Mouse (Mus musculus): ENCODE measurements around the gene Eif4a2.
A peak's percentile ranks its signal among the peaks of the same experiment; 100 is the strongest.
"Not testable (repeated sequence)": the region's sequence is repeated elsewhere in the genome, so short reads cannot be mapped to it uniquely, and the experiment has no call there.

The Eif4a2 gene

DNA sequence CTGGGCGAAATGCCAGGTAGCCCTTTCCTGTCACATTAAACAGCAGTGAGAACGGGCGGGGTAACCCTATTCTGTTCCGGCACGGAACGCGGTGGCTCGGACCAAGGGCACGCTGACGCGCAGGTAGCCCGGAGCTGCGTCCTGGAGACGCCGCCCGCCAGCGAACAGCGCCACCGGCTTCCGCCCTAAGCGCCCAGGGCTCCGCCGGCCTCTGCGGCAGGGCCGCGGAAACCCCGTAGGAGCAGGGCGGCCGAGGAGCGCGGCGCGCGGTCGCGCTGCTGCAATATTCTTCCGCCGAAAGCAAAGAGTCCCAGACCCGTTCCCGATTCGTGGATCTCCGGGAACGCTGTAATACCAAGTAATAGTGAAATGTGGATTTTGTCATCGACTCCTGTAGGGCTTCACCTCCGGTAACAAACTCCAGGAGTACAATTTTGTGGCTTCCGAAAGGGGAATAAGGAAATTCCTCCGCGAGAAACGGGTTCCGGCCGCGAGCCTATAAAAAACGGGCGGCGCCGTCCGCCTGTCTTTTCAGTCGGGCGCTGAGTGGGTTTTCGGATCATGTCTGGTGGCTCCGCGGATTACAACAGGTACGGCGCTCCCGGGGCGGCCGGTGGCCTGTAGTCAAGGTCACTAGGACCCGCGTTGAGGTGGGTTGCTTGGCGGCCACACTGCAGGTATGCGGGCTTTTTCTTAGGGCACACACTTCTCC is at the start of gene Eif4a2:
Gene Eif4a2, plus strand, starts transcription at position 214 of the 712 bp plus-strand sequence.
- H3K9me3 ChIP-seq (ENCODE audit: low read length) = no peaks in the 10 kb centered on the region
- H3K27me3 ChIP-seq (ENCODE audit: insufficient read depth, low read length) = no peaks in the 10 kb centered on the region
- peak within 1 kb of the TSS; percentile 100 for H3K4me3 ChIP-seq (replicated peaks; ENCODE audit: low read length)
- H3K36me3 ChIP-seq (ENCODE audit: insufficient read depth, low read length) = peaks cover 48% of the 10 kb centered on the region
- H3K4me1 ChIP-seq (replicated peaks; ENCODE audit: low read depth, low read length) = peaks cover 36% of the 10 kb centered on the region
- no peak for TF ChIP-seq POU5F1 (IDR thresholded peaks at IDR 0.05; ENCODE audit: borderline replicate concordance, low read length)
- no peak for TF ChIP-seq CTCF (conservative IDR thresholded peaks at IDR 0.05; ENCODE audit: low read length)
- TF ChIP-seq NANOG (IDR thresholded peaks at IDR 0.05; ENCODE audit: borderline replicate concordance, low read length) = no peak

DNA sequence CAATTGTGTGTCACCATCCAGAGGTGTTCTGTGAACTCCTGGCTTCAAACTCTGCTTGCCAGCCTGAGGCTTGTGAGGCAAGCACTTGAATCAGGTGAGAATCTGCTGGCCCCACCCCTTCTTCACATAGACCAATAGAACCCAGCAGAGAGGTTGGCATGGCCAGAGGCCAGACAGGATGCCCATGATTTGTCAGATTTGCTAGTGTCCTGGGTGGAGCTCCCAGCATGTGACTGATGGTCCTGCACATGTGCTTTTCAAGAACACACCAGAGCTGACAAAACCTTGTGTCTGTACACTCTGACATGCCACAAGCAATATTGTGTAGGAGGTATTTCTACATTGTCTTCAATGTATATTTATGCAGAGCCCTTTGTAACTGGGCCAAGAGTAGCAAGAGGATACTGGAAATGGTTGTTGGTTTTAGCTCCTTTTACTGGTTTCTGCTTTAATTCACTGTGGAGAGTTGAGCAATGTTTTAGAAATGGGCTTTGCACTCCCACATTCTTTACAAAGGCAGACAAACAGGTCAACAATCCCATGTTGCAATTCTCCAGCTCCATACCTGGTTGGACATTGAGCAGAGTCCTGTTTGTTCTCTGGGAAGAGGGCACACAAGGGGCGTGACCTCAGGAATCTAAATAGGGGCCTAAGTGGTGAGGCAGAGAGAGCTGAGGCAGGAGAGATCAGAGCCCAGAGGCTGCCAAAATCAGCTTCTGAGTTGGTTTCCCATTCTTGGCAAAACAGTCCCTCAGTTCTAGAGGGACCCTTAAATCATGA is 49.4 kb upstream of the Eif4a2 start, which contains the start of gene Kng1:
Gene Kng1, plus strand, starts transcription at position 198 of the 780 bp plus-strand sequence.
- H3K27me3 ChIP-seq (ENCODE audit: insufficient read depth, low read length); H3K36me3 ChIP-seq (ENCODE audit: insufficient read depth, low read length); H3K4me3 ChIP-seq (replicated peaks; ENCODE audit: low read length); H3K9me3 ChIP-seq (ENCODE audit: low read length); H3K4me1 ChIP-seq (replicated peaks; ENCODE audit: low read depth, low read length): not testable (repeated sequence)

GRCm38 (mm10) chr16:23059630-23060029 is 47.6 kb upstream of the Eif4a2 start:
- H3K27me3 ChIP-seq (ENCODE audit: insufficient read depth, low read length); H3K36me3 ChIP-seq (ENCODE audit: insufficient read depth, low read length); H3K4me3 ChIP-seq (replicated peaks; ENCODE audit: low read length); H3K4me1 ChIP-seq (replicated peaks; ENCODE audit: low read depth, low read length); H3K9me3 ChIP-seq (ENCODE audit: low read length): not testable (repeated sequence)

- H3K36me3 ChIP-seq (ENCODE audit: insufficient read depth, low read length); H3K4me1 ChIP-seq (replicated peaks; ENCODE audit: low read depth, low read length); H3K4me3 ChIP-seq (replicated peaks; ENCODE audit: low read length); H3K27me3 ChIP-seq (ENCODE audit: insufficient read depth, low read length); H3K9me3 ChIP-seq (ENCODE audit: low read length): not testable (repeated sequence)
Observed at GRCm38 (mm10) chr16:23060781-23061325, 46.4 kb upstream of the Eif4a2 start.

GRCm38 (mm10) chr16:23077516-23077915 is 29.7 kb upstream of the Eif4a2 start:
- not testable (repeated sequence) for H3K9me3 ChIP-seq (ENCODE audit: low read length); H3K27me3 ChIP-seq (ENCODE audit: insufficient read depth, low read length); H3K36me3 ChIP-seq (ENCODE audit: insufficient read depth, low read length); H3K4me3 ChIP-seq (replicated peaks; ENCODE audit: low read length)
- H3K4me1 ChIP-seq (replicated peaks; ENCODE audit: low read depth, low read length) = peaks cover 20% of the 10 kb centered on the region

DNA sequence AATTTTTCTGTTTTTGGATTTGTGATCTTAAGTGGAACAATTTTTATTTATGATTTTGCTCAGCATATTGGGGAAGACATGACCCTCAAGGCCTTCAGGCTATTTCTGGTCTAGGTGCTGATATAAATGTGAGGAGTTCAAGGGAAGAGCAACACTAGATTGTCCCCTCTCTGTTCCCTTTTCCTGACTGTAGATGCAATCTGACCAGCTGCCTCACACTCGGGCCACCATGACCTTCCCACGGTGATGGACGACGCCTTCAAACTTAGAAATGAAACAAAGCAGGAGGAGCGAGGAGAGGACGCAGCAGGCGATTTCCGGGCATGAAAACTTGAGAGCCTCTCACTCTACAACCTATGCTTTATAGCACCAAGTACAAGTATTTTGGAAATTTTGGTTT is 20.1 kb upstream of the Eif4a2 start:
- not testable (repeated sequence) for H3K4me3 ChIP-seq (replicated peaks; ENCODE audit: low read length); H3K27me3 ChIP-seq (ENCODE audit: insufficient read depth, low read length); H3K9me3 ChIP-seq (ENCODE audit: low read length); H3K36me3 ChIP-seq (ENCODE audit: insufficient read depth, low read length)
- H3K4me1 ChIP-seq (replicated peaks; ENCODE audit: low read depth, low read length) = peaks cover 36% of the 10 kb centered on the region

DNA sequence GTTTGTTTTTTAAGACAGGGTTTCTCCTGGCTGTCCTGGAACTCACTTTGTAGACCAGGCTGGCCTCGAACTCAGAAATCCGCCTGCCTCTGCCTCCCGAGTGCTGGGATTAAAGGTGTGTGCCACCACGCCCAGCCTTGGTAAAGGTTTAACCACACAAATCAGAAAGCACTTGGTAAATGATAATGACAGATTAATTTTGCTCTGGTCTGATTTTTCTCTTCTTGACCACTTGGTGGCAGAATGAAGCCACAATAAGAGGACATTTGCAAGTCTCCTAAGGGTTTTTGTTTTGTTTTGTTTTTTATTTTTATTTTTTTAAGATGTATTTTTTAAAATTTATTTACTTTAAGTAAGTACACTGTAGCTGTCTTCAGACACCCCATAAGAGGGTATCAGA is 19.5 kb upstream of the Eif4a2 start:
- H3K9me3 ChIP-seq (ENCODE audit: low read length); H3K36me3 ChIP-seq (ENCODE audit: insufficient read depth, low read length); H3K4me3 ChIP-seq (replicated peaks; ENCODE audit: low read length); H3K27me3 ChIP-seq (ENCODE audit: insufficient read depth, low read length): not testable (repeated sequence)
- H3K4me1 ChIP-seq (replicated peaks; ENCODE audit: low read depth, low read length) = peaks cover 41% of the 10 kb centered on the region
- peak; percentile 41 for TF ChIP-seq CTCF (conservative IDR thresholded peaks at IDR 0.05; ENCODE audit: low read length)

DNA sequence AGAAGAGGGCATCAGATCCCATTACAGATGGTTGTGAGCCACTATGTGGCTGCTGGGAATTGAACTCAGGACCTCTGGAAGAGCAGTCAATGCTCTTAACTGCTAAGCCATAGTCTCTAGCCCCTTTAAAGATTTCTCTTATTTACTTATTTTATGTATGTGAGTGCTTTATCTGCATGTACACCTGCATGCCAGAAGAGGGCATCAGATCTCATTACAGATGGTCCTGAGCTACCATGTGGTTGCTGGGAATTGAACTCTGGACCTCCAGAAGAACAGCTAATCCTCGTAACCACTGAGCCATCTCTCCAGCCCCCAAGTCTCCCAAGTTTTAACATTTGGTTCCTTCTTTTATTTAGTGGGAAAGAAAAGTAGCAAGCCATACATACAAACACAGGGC is 18.8 kb upstream of the Eif4a2 start:
- not testable (repeated sequence) for H3K27me3 ChIP-seq (ENCODE audit: insufficient read depth, low read length); H3K4me3 ChIP-seq (replicated peaks; ENCODE audit: low read length); H3K9me3 ChIP-seq (ENCODE audit: low read length); H3K36me3 ChIP-seq (ENCODE audit: insufficient read depth, low read length)
- peak; percentile 37 for TF ChIP-seq CTCF (conservative IDR thresholded peaks at IDR 0.05; ENCODE audit: low read length)
- H3K4me1 ChIP-seq (replicated peaks; ENCODE audit: low read depth, low read length) = peaks cover 48% of the 10 kb centered on the region

GRCm38 (mm10) chr16:23091345-23091744 is 15.9 kb upstream of the Eif4a2 start:
- not testable (repeated sequence) for H3K4me3 ChIP-seq (replicated peaks; ENCODE audit: low read length); H3K27me3 ChIP-seq (ENCODE audit: insufficient read depth, low read length); H3K36me3 ChIP-seq (ENCODE audit: insufficient read depth, low read length)
- Histone ChIP-seq H3K9me3 (ENCODE audit: low read length) (peaks cover 12% of the 10 kb centered on the region; the same call in 1 of the 2 replicates), H3K4me1 (replicated peaks; ENCODE audit: low read depth, low read length) (peaks cover 72% of the 10 kb centered on the region)

Data from E14TG2a.4 (cell line).